Mouse (Mus musculus): ENCODE data around the gene Ccl7.

DNA sequence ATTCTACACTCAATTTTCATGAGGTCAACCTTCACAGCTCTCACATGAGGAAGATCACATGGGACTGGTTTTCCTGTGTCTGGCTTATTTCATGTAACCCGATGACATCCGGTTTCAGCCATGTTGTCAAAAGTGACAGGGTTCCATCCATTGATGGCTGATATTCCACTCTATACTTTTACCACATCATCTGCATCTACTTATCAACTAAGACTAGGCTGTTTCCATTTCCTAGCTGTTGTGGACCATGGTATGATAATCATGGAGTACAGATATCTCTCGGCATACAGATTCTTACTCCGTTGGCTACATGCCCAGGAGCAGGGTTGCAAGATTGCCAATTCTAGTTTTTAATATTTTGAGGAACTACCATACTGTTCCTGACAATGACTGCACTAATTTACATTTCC lies 3.8 kb upstream of the Ccl7 start:
- TF ChIP-seq CTCF (IDR thresholded peaks at IDR 0.05; ENCODE audit: low read depth) (no peak), EP300 (IDR thresholded peaks at IDR 0.05; ENCODE audit: low read depth) (no peak)

Measured in heart, postnatal 0 days (tissue).